Mouse (Mus musculus) lung, adult 18-20 months (tissue): ENCODE measurements around the gene Cphx1.
"Not testable (repeated sequence)": the region's sequence is repeated elsewhere in the genome, so short reads cannot be mapped to it uniquely, and the experiment has no call there.

Experiments used
- DNase-seq, 2 experiments: peaks; one replicate each; pipeline ENCODE4 v3.0.0; 2022; ENCODE audit warnings: mixed read lengths in 2 of 2

The Cphx1 gene

DNA sequence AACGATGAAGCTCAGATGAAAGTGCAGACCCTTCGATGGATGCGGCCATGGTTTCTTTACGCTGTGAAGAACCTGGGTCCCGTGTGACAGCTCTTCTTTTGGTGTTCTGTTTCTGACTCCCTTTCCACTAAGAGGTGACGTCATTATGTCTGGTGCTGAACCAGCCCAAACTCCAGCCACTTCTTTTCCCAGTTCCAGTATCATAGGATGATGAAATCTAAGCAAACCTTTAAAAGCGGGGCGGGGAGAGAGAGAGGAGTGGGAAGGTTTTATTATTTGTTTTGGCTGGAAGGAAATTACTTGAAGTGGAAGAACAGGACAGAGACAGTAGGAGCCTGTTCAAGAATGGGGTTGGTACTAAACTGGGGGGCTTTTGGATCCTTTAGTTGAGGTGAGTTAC lies at the start of gene Cphx1:
TSS of gene Cphx1 (plus strand) at position 301 of the 400 bp plus-strand sequence.
- DNase-seq: not testable (repeated sequence)

DNA sequence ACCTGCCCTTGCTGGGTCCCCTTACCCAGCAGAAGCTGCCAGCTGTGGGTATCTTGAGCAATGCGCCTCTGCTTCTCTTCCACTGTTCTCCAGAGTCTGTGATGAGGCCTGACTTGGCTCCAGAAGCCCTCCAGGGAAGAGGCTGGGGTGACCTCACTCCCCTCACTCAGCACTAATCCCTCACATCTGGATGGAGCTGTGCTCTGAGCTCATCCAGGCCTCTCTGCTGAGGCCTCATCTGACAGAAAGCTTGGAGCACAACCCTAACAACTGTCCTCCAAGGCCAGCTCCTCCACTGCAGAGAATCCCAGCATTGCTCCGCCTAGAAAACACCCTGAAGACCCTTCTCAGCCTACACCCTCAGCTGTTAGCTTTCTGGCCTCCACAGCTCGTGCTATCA lies 43.5 kb upstream of the Cphx1 start:
- DNase-seq: not testable (repeated sequence)

DNA sequence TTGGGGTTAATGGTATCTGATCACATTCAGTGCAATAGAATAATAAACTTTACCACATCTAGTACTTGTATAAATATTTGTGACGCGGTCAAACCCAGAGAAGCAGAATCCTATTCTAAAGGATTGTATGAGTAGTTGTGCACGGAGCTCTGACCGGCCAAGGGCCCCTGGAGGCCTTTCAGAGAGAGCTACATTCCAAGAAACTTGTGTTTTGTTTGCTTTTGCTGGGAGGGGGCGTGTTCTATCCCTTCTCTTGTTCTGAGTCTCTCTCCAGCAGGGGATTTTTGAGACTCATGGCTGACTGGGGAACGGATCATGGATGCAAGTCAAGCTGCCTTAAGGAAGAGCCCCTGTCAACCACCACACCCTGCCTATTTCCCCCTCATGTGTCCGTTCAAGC lies 42.4 kb upstream of the Cphx1 start:
- not testable (repeated sequence) for DNase-seq

DNA sequence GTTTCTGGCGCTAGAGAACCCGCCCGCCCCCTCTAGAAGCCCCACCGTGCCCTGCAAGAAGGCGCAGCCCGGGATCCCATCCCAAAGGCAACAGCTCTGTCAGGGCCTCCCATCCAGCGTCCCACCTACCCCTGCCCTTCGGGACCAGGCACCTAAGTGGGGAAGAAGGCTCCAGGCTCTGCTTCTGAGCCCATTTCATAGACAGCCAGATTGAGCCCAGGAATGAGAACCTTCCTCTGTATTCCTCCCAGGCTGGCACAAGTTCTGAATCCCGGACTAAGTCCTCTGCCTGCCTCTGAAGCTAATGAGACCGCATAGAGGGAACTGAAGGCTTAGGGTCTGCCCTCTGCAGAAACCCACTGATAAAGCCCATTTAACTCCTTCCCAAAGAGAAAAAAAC lies 35.1 kb upstream of the Cphx1 start, which contains the start of gene Plac9a:
TSS of gene Plac9a (minus strand) at position 101 of the 400 bp plus-strand sequence.
- DNase-seq: not testable (repeated sequence)

DNA sequence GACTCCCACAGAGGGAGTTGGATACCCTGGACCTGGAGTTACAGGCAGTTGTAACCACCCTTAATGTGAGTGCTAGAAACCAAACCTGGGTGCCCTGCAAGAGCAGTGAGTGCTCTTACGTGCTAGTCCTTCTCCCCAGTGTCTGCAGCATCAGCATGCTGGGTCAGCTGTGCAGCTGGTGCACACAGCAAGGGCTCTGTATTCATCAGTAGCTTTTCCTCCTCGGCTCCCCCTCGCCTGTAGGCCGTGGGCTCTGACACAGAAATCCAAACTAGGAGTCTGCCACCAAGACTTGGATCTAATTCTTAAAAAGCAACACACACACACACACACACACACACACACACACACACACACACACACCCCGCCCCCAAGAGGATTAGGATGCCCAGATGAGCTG lies 32.9 kb upstream of the Cphx1 start:
- not testable (repeated sequence) for DNase-seq

DNA sequence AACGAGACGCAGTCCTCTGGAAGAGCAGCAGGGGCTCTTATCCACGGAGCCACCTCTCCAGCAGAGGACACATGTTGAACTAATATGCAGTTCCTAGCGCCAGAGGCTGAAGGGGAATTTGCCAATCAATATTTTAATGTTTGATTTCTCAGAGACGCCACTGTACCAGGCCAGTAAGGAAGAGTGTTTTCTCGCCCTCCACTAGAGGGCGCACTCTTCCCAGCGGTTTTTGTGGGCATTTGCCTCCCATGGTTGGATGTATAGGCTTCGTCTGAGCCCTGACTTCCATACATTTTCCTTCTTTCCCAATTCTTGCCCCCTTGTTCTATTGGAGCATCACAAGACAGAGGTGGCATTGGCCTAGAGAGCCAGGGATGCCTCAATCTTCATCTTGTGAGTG lies 30.8 kb upstream of the Cphx1 start:
- DNase-seq: not testable (repeated sequence)

DNA sequence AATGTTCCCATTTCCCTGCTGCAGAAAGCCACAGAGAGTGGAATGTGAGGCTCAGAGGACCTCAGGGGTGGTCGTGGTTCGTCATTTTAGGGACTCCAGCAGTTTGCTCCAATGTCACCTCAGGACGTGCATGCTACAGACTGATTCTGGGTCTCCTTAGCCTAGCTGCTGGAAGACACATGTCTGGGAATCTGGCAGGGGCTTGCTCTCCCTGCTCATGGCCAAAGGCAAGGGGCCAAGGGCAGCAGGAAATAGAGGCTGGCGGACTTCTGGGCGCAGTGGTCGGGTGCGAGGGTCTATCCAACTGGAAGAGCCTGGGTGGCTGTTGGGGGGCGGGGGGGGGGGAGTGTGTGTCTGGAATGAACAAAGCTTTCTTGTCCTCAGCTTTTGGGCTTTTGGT lies 29.1 kb upstream of the Cphx1 start:
- not testable (repeated sequence) for DNase-seq

DNA sequence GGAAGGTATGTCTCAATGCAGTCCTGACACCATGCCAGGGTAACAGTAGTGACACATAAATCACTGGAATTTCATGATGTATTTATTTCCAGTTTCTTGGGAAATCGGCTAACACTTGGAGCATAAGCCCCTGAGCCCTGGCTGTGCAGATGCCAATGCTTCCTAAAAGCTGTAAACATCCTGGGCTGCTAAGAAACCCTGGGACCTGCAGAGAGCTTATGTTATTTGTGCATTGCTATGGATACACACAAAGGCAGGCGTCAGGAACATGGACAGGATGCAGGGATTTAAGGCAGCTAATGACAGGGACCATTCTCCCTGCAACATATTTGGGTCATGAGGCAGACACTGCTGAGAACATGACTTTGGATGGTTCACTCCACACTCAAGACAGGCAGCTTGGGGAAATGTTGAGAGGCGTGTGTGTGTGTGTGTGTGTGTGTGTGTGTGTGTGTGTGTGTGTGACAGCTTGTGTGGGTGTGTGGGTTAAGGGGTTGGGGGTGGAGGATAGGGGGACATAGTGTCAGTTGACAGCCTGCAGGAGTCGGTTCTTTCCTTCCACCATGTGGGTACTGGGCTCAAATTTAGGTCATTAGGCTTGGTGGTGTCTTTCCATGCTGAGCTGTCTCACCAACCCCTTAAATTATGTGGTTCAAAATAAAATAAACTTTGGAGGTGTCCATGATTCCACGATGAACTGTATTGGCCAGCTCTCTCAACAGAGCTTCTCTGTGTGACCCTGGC lies 19.5 kb upstream of the Cphx1 start:
- not testable (repeated sequence) for DNase-seq

DNA sequence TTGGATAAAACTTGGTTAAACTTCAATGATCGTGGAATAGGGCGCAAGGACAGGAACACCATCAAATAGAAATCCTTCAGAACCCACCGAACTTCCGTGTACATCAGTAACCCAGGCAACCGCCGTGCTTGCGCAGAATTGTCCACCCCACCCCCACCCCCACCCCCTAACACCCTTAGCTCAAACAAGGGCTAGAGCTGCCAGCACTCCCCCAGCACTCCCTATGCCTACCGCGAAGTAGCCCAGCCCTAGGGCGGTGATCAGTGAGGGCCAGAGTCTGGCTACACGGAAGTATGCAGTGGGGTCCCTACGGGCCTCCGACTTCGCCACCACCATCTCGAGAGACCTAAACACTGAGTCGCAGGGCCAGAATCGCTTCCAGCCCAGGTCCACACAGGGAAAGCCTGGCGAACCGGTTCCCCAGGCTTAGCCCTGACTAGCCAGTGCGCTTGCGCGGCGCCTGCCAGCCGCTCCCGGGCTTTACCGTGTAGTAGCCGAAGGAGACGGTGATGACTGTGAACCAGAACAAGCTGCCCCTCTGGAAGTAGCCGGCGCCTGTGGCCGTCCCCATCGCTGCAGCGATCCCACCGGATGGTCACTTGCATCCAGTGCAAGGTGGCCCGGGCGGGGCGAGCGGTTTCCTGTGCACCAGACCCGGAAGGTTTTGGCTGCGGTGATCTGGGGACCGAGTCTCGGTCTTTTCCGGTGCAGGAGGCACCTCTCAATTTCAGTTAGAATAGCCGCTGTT lies 11.1 kb upstream of the Cphx1 start:
- DNase-seq: not testable (repeated sequence)

DNA sequence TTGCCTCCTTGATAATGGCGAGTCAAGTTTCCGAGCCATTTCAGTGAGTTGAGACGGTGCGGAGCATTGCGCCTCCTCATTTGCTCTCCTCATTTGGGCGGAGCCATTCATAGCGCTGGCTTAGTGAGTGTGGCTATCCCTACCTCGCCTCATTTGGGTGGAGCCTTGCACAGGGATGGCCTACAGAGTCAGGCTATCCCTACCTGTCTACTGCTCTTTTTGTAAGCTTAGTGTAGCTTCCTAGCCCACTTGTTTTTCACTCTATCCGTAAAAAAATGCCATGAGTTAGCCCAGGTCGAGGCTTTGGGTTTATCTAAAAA lies 10.6 kb upstream of the Cphx1 start, which contains the start of gene Tmem254a:
TSS of gene Tmem254a (minus strand) at position 111 of the 320 bp plus-strand sequence.
- DNase-seq: not testable (repeated sequence)

DNA sequence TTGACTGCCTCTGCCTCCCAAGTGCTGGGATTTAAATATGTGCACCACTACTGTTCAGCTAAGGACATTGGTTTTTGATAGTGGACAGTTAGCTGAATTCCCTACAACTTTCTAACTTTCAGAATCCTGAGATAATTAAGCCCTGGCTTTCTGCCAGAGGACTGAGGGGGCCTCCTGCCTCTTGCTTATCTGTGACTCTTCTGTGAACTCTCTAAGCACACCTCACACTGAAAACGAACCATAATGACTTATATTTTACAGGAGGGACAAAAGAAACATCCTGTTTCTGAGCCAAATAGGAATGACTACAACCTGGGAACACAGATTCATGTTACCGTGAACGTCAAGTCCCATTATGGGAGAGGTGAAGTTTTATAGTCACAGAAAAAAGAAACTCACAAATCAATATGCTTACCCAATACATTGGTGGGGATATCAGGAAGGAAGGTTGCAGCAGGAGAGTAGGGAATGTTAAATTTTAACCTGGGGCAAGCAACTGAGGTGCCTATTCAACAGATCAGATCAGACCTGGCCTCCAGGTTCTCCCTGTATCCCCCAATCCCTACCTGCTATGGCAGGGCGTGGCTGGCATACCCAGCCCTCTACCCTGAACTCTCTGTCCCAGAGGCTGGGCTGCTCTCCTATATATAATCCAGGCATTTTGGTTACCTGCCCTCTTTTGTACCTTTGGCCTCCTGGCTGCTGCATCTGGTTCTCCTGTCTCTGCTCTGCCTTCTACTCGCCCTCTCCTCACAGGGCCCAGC lies 1.1 kb upstream of the Cphx1 start:
- DNase-seq: not testable (repeated sequence)

DNA sequence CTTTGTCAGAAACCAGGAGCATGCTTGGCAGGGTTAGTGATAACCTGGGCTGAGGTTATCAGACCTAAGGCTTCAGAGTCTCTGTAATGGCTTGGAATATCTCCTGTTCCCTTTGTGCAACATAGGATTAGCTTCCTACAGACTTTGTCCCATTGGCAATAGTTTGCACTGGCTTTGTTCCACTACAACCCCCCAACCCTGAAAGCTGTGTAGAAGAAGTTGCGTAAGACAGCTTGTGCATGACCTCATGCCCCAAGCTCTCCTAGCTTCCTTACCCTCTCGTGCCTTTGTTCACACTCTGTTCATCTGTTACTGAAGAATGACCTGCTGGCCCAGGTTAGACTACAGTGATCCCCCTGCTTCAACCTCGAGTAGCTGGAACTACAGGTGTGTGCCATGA lies 19.8 kb downstream of the Cphx1 start:
- not testable (repeated sequence) for DNase-seq

DNA sequence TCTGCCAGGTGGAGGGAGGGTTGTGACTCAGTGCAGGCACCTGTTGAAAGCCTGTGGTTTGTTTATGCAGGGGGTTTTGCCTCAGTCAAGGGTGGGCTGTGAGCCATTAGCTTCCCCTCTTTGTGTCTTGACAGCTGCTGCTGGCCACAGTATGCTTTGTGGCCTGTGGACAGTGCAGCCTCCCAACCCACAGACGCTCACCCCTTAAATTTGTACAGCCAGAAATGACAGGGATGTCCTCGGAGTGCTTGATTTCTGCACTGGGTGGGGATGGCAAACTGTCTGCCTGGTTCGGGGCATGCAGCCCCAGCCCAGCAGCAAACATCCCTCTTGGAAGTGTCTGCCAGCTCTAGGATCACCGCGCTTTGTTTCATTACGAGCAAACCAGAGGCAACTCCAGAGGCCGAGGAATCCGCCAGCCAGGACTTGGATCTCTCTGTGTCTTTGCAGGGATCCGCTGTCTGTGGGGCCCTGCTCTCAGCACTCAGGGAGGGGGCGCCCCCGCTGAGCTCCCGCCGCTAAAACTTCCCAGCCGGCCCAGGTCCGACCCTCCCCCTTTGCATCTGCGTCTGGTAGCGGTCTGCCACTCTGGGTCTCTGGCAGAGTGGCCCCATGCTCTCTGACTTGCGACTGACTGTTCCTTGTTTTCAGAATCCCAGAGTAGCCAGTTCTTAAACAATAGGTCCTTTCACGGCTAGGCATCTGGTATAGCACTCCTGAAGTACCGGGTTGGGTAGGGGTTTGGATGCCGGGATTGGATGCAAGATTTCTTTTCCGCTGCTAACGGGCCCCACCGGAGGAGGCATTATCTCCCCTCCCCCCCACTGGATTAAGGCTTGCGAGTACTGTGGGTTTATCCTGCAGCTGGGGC lies 40.5 kb downstream of the Cphx1 start, which contains the start of gene Duxbl1:
TSS of gene Duxbl1 (plus strand) at position 207 of the 871 bp plus-strand sequence.
- not testable (repeated sequence) for DNase-seq

DNA sequence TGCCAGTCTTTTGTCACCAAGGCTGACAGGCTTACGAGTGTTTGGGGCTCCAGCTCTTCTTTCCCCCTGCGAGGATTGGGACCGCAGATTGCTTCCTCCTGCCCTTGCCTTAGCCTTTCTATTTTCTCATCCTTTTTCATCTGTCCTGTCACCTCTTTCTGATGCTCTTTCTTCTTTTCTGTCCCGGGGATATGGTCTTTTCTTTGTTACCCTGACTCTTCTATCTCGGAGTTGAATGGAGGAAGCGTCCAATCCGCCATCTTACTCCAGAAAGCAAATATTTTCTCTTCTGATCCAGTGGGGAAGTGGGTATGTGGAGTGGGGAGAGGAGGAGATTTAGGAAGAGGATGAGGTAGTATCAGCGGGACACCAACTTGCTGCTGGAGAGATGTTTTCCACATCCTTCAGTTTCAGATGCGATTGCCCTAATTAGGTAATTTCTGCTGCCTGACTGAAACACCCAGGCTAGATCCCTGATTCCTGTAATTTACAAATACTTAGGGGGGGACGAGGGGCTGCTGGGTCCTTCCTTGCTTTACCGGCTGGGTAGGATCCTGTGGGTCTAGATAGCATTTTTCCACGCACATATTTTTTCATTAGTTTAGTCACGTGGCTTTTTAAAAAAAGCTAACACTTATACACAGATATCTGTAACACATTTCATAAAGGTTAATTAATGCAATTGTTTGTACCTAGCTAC lies 41.3 kb downstream of the Cphx1 start:
- DNase-seq: not testable (repeated sequence)

DNA sequence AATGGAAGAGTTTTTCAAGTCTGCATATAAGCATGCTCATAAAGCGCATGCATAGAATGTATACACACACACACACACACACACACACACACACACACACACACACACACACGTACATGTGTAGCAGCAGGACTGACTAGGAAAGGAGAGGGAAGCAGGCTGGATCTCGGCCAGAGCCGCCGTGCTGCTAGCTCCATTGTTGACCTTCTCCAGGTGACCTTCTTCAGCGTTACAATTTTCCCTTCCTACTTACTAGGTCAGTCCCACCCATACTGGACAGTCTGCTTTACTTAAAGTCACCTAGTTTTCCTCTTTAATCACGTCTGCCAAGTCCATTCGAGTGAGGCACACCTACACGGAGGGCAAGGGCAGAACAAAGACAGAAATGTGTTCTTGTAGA lies 43.8 kb downstream of the Cphx1 start:
- peak; percentile 17 to 49 for DNase-seq
